ENCODE assay signal across 9 mouse cellular contexts in the genomic region with DNA sequence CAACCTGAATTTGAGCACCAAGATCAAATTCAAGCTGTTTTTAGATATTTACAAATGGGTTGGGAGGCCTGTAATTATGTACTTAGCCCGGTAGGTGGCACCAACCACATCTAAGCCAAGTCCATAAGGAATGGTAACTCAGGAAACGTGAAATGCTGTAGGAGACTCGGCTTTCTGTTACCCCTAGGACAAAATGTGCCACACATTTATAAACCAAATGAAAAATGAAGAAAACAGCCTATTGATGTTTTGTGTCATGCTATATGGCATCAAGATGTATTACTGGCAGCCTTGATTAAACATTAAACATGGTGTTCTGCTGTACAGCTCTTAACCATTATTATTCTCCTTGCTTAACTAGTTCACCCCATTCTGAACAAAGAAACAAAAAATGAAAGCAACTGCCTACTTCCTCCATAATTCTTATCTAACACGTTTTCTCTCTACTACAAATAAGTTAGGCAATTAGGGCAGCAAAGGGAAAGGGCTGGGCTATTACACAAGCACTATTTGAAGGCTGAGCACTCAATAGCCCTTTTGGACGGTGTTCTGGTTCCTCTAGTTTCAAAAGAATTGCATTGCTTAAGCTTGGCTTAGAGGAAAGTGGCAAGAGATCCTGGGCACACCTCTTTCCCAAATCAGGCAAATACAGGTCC. TPM values are rescaled to one million over a fixed set of nuclear protein-coding genes. Genes with fewer than 3 reads are reported as not detected.
A peak's percentile ranks its signal among the peaks of the same experiment; 100 is the strongest.
DNase-seq lines count a peak whose midpoint lies in the region; ATAC-seq lines count a peak whose summit lies in the region.
"Had no signal": no experiment of that assay in that cellular context is flagged by ENCODE, and none has a peak within 500 bp of the region (broad histone marks: within the 10 kb centered on the region; RNA-seq: fewer than 3 reads in every experiment).

No protein-coding gene starts in this region.

- no peak overlapping the region for H3K4me3 ChIP-seq in forebrain, embryonic 12.5 days (replicated peaks)
- H3K4me3 ChIP-seq in hindbrain, embryonic 10.5 days: no peak overlapping the region

- peak; percentile 84 for DNase-seq in MN1 (ENCODE audit: low spot score)
- DNase-seq in c-Kit-positive CD71-positive TER-119-negative erythroid progenitor cells, embryonic 14.5 days (ENCODE audit: low read depth): peak; percentile 67
- DNase-seq in hindbrain, embryonic 10.5 days (ENCODE audit: low spot score): peak; percentile 31
- DNase-seq in layer of hippocampus, adult 9-10 months (ENCODE audit: low spot score): peak; percentile 45
- DNase-seq in lung, postnatal 14 days: peak; percentile 65
- peak; percentile 84 for DNase-seq in retina, embryonic 14.5 days (ENCODE audit: low spot score)

- no peaks in the 10 kb centered on the region for H3K27me3 ChIP-seq in forebrain, embryonic 12.5 days
- no peaks in the 10 kb centered on the region for H3K27me3 ChIP-seq in hindbrain, embryonic 10.5 days (ENCODE audit: insufficient read depth, poor library complexity, severe bottlenecking)

- no peaks in the 10 kb centered on the region for H3K9me3 ChIP-seq in forebrain, embryonic 12.5 days
- H3K9me3 ChIP-seq in hindbrain, embryonic 10.5 days: no peaks in the 10 kb centered on the region

- H3K27ac ChIP-seq in forebrain, embryonic 12.5 days: no peak overlapping the region
- H3K27ac ChIP-seq in hindbrain, embryonic 10.5 days: no peak overlapping the region

- no peak overlapping the region for H3K4me2 ChIP-seq in forebrain, embryonic 12.5 days

- peak; percentile 60; the same call in 1 of the 2 replicates for ATAC-seq in forebrain, embryonic 12.5 days (ENCODE audit: low FRiP score)
- ATAC-seq in erythroid progenitor cell, adult 5-6 weeks (replicated peaks; ENCODE audit: low FRiP score, poor library complexity, severe bottlenecking): no peak

- H3K36me3 ChIP-seq in forebrain, embryonic 12.5 days (replicated peaks): no peaks in the 10 kb centered on the region
- H3K36me3 ChIP-seq in hindbrain, embryonic 10.5 days: no peaks in the 10 kb centered on the region

- no peaks in the 10 kb centered on the region for H3K4me1 ChIP-seq in forebrain, embryonic 12.5 days
- 0 out of 2 replicates have a peak, but pooled peaks cover 3% of the 10 kb centered on the region for H3K4me1 ChIP-seq in hindbrain, embryonic 10.5 days (replicated peaks)

- WGBS in forebrain, embryonic 12.5 days: 7% methylated on average over 5 of the region's 5 CpGs
- 20% methylated on average over 5 of the region's 5 CpGs for WGBS in hindbrain, embryonic 10.5 days

- no peak overlapping the region for H3K9ac ChIP-seq in forebrain, embryonic 12.5 days

RNA-seq across cellular contexts. Expression of a gene that starts 12.0 kb away (rescaled TPM):
- polyA plus RNA-seq in forebrain, embryonic 12.5 days (2016; fragmentation: Nextera tagmentation; extraction: Ambion mirVana): not detected in 2 replicates
- polyA plus RNA-seq in hindbrain, embryonic 10.5 days (2016; fragmentation: Nextera tagmentation; extraction: Ambion mirVana): not detected in 2 replicates
- not detected in 2 replicates for total RNA-seq in erythroid progenitor cell, adult 5-6 weeks (2015; ENCODE audit: low replicate concordance)
- total RNA-seq in erythroid progenitor cell, adult 5-6 weeks (2017; ENCODE audit: low replicate concordance): not detected in 2 replicates
- total RNA-seq: layer of hippocampus, postnatal 25 days had no signal

RNA-seq across cellular contexts. Expression of a gene that starts 20.1 kb away (rescaled TPM):
- polyA plus RNA-seq in forebrain, embryonic 12.5 days (2016; fragmentation: Nextera tagmentation; extraction: Ambion mirVana): 18.4 and 20.3 TPM in 2 replicates
- polyA plus RNA-seq in hindbrain, embryonic 10.5 days (2016; fragmentation: Nextera tagmentation; extraction: Ambion mirVana): 15.5 and 17.1 TPM in 2 replicates
- total RNA-seq in erythroid progenitor cell, adult 5-6 weeks (2015; ENCODE audit: low replicate concordance): 1.3 and 10.1 TPM in 2 replicates
- total RNA-seq in erythroid progenitor cell, adult 5-6 weeks (2017; ENCODE audit: low replicate concordance): 0.68 and 3.1 TPM in 2 replicates

Comparison
In these comparisons a context has a peak if more than half of its experiments do, and no peak if none do; other contexts are left out.
1. DNase-seq: peak in every context shown above with its lines; median percentile 84 in MN1; 84 in retina, embryonic 14.5 days; 67 in c-Kit-positive CD71-positive TER-119-negative erythroid progenitor cells, embryonic 14.5 days; 65 in lung, postnatal 14 days; 45 in layer of hippocampus, adult 9-10 months; 31 in hindbrain, embryonic 10.5 days.